Mouse (Mus musculus): ENCODE measurements around the gene Pax2. TPM values are rescaled to one million over a fixed set of nuclear protein-coding genes. Genes with fewer than 3 reads are reported as not detected.

Gene Pax2
- polyA plus RNA-seq, 1 experiment from 2014 or later = 29.6 TPM

GRCm38 (mm10) chr19:44746541-44747024 lies 9.3 kb upstream of the Pax2 start:
- under 1% methylated on average over 42 of the region's 42 CpGs for WGBS
- H3K4me3 ChIP-seq (replicated peaks; ENCODE audit: low read depth, low read length) = peak overlapping the region; percentile 59
- no peaks in the 10 kb centered on the region for H3K36me3 ChIP-seq (ENCODE audit: insufficient read depth, low read length)
- DNase-seq (ENCODE audit: low spot score) (no peak), ATAC-seq (replicated peaks; ENCODE audit: low FRiP score, low read depth) (0 out of 2 replicates have a peak, but pooled peaks have one; percentile 9)
- H3K4me2 ChIP-seq (ENCODE audit: low read length) = peak overlapping the region; percentile 75
- peak overlapping the region; percentile 90 for H3K27ac ChIP-seq
- H3K27me3 ChIP-seq (ENCODE audit: insufficient read depth, low read length) = peaks cover 33% of the 10 kb centered on the region
- peak overlapping the region; percentile 64 for H3K9ac ChIP-seq (ENCODE audit: low read depth, low read length)
- H3K4me1 ChIP-seq (replicated peaks; ENCODE audit: insufficient read depth, low read length) = peaks cover 15% of the 10 kb centered on the region
- H3K9me3 ChIP-seq (replicated peaks; ENCODE audit: low read length) = no peaks in the 10 kb centered on the region
- TF ChIP-seq CTCF (IDR thresholded peaks at IDR 0.05; ENCODE audit: low read depth) = no peak

DNA sequence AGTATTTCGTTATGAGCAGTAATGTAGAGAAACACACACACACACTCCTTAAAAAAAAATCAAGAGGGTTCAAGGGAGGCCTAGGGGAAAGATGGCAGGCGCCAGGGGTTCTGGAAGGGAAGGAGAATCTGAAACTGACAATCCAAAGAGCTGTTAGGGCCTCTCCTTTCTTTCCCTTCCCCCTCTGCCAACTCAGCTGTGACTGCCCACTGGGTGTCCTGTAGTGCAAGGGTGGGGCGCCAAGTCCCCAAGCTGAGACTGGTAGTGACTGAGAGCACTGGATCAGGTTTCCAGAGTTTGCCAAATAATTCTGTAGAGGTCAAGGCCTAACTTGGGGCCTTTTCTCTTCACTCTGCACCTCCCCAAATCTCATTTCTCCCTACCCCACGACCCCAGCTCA lies 8.4 kb upstream of the Pax2 start:
- Histone ChIP-seq H3K9ac (ENCODE audit: low read depth, low read length) (peak overlapping the region; percentile 92), H3K4me1 (replicated peaks; ENCODE audit: insufficient read depth, low read length) (peaks cover 17% of the 10 kb centered on the region), H3K27ac (peak overlapping the region; percentile 97), H3K4me2 (ENCODE audit: low read length) (peak overlapping the region; percentile 75), H3K9me3 (replicated peaks; ENCODE audit: low read length) (no peaks in the 10 kb centered on the region), H3K4me3 (replicated peaks; ENCODE audit: low read depth, low read length) (peak overlapping the region; percentile 59), H3K36me3 (ENCODE audit: insufficient read depth, low read length) (no peaks in the 10 kb centered on the region), H3K27me3 (ENCODE audit: insufficient read depth, low read length) (peaks cover 40% of the 10 kb centered on the region)
- WGBS = 10% methylated on average over 4 of the region's 4 CpGs
- no peak for TF ChIP-seq CTCF (IDR thresholded peaks at IDR 0.05; ENCODE audit: low read depth)
- ATAC-seq (replicated peaks; ENCODE audit: low FRiP score, low read depth) (no peak), DNase-seq (ENCODE audit: low spot score) (peak; percentile 83)

- H3K27me3 ChIP-seq (ENCODE audit: insufficient read depth, low read length) = peaks cover 45% of the 10 kb centered on the region
- H3K27ac ChIP-seq = peak overlapping the region; percentile 97
- no peaks in the 10 kb centered on the region for H3K9me3 ChIP-seq (replicated peaks; ENCODE audit: low read length)
- no peaks in the 10 kb centered on the region for H3K36me3 ChIP-seq (ENCODE audit: insufficient read depth, low read length)
- WGBS = 3% methylated on average over 5 of the region's 5 CpGs
- TF ChIP-seq CTCF (IDR thresholded peaks at IDR 0.05; ENCODE audit: low read depth) = no peak
- peaks cover 18% of the 10 kb centered on the region for H3K4me1 ChIP-seq (replicated peaks; ENCODE audit: insufficient read depth, low read length)
- DNase-seq (ENCODE audit: low spot score) = no peak
- no peak for ATAC-seq (replicated peaks; ENCODE audit: low FRiP score, low read depth)
- peak overlapping the region; percentile 92 for H3K9ac ChIP-seq (ENCODE audit: low read depth, low read length)
- peak overlapping the region; percentile 59 for H3K4me3 ChIP-seq (replicated peaks; ENCODE audit: low read depth, low read length)
- peak overlapping the region; percentile 75 for H3K4me2 ChIP-seq (ENCODE audit: low read length)
Observed at GRCm38 (mm10) chr19:44748271-44748670, 7.6 kb upstream of the Pax2 start.

- no peak for TF ChIP-seq CTCF (IDR thresholded peaks at IDR 0.05; ENCODE audit: low read depth)
- DNase-seq (ENCODE audit: low spot score) (no peak), ATAC-seq (replicated peaks; ENCODE audit: low FRiP score, low read depth) (no peak)
- peaks cover 8% of the 10 kb centered on the region for H3K4me1 ChIP-seq (replicated peaks; ENCODE audit: insufficient read depth, low read length)
- H3K27ac ChIP-seq = peak overlapping the region; percentile 97
- H3K27me3 ChIP-seq (ENCODE audit: insufficient read depth, low read length) = peaks cover 43% of the 10 kb centered on the region
- H3K4me3 ChIP-seq (replicated peaks; ENCODE audit: low read depth, low read length) = peak overlapping the region; percentile 59
- no peaks in the 10 kb centered on the region for H3K36me3 ChIP-seq (ENCODE audit: insufficient read depth, low read length)
- peak overlapping the region; percentile 92 for H3K9ac ChIP-seq (ENCODE audit: low read depth, low read length)
- peak overlapping the region; percentile 75 for H3K4me2 ChIP-seq (ENCODE audit: low read length)
- 2% methylated on average over 18 of the region's 18 CpGs for WGBS
- H3K9me3 ChIP-seq (replicated peaks; ENCODE audit: low read length) = no peaks in the 10 kb centered on the region
Observed at GRCm38 (mm10) chr19:44749061-44749990, 6.5 kb upstream of the Pax2 start.

DNA sequence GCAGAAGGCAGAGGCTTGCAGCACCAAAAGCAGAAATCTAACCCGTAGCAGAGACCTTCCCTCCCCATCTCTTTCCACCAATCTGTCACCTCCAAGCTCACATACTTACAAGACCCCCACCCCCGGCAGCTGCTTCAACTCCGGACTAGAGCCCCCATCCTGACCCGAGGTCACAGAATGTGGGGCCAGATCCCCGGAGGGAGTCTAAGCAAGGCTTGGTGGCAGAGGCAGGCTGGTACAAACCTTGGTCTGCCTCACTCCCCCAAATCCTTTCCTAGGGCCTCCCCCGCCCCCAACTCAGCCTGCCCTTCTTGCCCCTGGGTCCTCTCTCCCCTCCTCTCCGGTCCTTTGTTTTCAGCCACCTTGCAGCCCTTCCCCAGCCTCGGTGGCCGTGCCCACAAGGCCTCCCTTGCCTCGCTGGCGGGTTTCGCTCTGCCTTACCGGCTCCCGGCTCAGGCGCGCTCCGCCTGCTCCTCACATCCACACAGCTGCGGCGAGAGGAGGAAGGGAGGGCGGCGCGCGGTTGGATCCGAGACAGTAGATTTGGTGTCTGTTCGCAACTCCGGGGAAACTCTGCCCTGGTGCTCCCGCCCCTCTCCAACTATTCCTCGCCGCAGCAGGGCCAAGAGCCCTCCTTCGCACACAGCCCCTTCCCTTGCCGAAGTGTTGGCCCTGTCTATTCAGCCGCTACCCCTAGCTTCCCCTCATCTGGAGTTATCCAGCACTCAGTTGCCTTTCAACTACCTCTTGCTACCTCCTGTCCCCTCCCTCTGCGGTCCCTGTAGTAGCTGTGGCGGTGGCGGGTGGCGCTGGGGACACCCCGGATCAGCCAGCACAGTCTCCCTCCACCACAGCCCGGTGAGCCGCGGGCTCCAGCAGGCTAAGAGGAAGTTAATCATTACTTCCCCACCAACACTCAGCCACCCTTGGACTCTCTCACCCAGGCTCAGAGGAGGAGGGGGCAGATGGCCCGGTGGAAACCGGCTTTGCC lies 5.5 kb upstream of the Pax2 start:
- H3K36me3 ChIP-seq (ENCODE audit: insufficient read depth, low read length) = no peaks in the 10 kb centered on the region
- peak overlapping the region; percentile 59 for H3K4me3 ChIP-seq (replicated peaks; ENCODE audit: low read depth, low read length)
- WGBS = 1% methylated on average over 42 of the region's 42 CpGs
- peaks cover 11% of the 10 kb centered on the region for H3K4me1 ChIP-seq (replicated peaks; ENCODE audit: insufficient read depth, low read length)
- H3K9me3 ChIP-seq (replicated peaks; ENCODE audit: low read length) = no peaks in the 10 kb centered on the region
- H3K9ac ChIP-seq (ENCODE audit: low read depth, low read length) = peak overlapping the region; percentile 92
- H3K4me2 ChIP-seq (ENCODE audit: low read length) = peak overlapping the region; percentile 75
- peak overlapping the region; percentile 97 for H3K27ac ChIP-seq
- ATAC-seq (replicated peaks; ENCODE audit: low FRiP score, low read depth) (peak; percentile 83), DNase-seq (ENCODE audit: low spot score) (peak; percentile 77)
- no peak for TF ChIP-seq CTCF (IDR thresholded peaks at IDR 0.05; ENCODE audit: low read depth)
- peaks cover 37% of the 10 kb centered on the region; the same call in 1 of the 2 replicates for H3K27me3 ChIP-seq (ENCODE audit: insufficient read depth, low read length)
